Mouse (Mus musculus) adrenal gland, adult (tissue): ENCODE data around the gene Izumo1r.
A peak's percentile ranks its signal among the peaks of the same experiment; 100 is the strongest.
"Not testable (repeated sequence)": the region's sequence is repeated elsewhere in the genome, so short reads cannot be mapped to it uniquely, and the experiment has no call there.

Experiments used
- DNase-seq, 2 experiments: peaks; one replicate each; pipeline ENCODE4 v3.0.0; 2022 to 2023; ENCODE audit warnings: low spot score in 1 of 2; ENCODE audit not compliant: inconsistent age in 2 of 2

Gene Izumo1r

DNA sequence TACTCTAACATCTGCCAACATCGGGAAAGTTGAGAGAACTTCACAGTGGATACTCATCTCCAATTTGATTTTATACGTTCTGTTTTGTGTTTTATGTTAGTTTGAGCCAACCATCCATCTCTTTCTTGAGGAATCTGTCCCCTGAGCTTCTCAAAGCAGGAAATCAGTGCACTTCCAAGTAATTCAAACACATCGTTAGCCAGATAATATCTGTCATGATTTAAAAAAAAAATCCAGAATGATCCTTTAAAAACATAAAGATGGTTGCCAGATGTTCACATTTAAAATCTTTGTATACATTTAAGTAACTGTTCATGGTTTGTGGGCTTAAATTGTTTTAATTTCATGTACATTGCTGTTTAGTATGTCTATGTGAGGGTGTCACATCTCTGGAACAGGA lies 2.2 kb upstream of the Izumo1r start:
- DNase-seq: no peak

GRCm38 (mm10) chr9:14904741-14905475 lies 1.2 kb upstream of the Izumo1r start:
- DNase-seq: peak in 1 of 2 experiments; percentile 74

- no peak for DNase-seq
Measured at GRCm38 (mm10) chr9:14903006-14903405, 743 bp downstream of the Izumo1r start.

DNA sequence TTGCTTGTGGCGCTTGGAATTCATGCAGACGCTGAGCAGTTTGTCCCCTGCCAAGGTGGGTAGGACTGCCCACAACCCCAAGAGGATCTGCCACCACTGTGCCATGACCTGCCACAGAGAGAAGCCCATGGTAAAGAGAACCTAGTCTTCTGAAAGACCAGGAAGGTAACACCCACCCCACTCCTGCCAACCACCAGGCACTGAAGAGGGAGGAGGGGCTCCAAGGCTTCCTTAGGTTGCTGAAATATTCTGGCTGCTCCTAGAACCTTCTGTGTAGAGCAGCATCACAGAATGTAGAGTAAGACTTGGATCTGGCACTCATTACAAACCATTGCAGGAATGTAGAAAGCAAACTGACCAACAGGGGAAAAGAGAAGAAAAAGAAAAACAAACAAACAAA lies 1.3 kb downstream of the Izumo1r start:
- DNase-seq: no peak

DNA sequence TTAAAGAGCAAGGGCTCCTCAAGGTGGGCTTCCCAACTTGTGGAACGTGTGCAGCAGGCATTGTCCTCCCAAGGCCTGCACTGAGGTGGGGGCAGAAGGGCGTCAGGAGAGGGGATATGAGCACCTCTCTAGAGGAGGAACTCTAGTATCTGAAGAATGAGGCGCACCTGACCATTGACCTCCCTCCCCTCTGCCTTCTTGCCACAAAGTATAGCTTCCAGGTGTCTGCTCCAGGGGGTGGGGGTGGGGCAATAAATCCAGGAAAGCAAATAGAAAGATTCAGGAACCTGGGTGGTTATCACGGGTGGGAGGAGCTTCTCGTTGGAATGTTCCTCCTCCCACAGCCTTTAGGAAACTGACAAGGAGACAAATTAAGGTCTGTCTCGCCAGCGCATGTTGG lies 2.0 kb downstream of the Izumo1r start:
- DNase-seq: no peak

DNA sequence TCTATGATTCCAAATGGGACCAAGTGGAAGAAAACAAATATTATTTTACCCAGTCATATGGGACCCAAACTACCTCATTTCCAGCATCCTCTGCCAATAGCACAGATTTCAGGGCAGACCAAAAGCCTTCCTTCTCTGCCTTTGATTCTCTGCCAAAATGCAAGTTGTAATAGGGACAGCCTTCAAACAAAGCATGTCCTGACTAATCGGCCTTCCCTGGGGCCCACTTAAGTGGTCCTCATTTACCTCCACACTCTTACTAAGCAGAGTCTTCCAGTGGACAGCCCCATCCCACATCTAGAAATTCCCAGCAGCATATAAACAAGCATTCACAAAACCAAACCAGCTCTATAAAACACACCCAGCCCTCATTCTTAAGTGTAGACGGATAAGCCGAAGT lies 6.6 kb downstream of the Izumo1r start:
- DNase-seq: peak in 1 of 2 experiments; percentile 42

DNA sequence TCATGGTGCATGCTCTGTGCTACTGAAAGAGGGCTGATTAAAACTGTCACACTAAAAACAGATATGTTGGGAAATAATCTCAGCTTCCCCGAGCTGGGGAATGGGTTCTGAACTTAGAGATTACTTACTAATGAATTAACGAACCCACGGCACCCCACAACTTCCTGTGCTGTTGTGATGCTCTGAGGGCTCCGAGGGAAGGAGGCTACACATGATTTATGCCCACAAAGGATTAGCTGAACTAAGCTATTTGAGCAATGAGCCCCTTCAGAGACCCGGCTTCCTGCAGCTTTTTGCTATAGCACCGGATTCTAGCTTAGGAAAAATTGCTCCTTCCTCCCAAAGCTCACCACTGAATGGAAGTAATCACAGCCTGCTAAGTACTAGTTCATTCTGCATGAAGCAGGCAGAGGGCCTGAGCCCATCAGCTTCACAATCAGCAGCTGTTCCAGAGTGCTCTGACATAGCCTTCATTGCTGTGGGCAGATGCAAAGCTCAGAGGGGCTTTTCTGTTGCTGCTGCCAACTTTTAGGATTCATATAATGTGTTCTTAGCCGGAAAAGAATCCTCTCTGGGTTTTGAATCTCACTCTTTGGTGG lies 8.4 kb downstream of the Izumo1r start:
- no peak for DNase-seq

DNA sequence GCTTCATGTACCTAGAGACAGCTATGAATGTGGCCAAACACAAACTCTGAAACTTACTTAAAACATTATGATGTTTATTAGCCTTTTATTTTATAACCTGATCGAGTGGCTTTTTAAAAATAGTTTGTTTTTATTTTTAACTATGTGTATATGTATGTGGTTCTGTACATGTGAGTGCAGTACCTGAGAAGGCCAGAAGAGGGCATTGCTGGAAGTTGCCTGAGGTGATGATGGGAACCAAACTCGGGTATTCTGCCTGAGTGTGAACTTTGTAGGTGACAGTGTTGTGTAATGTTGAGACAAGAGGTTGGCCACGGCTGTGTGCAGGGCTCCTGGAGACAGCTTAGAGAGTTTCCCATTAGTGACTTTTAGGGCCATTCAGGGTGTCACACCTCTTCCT lies 9.1 kb downstream of the Izumo1r start:
- DNase-seq: no peak

- no peak for DNase-seq
Measured at GRCm38 (mm10) chr9:14893388-14893787, 10.4 kb downstream of the Izumo1r start.

DNA sequence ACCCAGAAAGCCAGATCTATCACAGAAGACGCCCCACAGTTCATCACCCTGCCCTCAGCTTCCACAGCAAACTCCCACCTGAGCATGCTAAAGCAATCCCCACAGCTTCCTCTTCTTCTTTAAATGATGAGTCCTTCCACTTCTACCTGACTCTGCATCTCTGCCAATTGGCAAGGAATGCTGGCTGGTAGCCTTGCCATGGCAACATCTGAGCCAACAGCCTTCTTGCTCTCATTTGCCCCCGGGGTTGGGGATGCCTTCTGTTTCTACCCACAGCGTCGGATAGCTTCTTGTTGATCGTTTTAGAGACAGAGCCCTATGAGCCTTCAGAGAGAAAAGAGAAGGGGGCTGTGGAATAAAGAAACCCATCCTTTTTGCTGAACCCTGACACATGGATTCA lies 11.9 kb downstream of the Izumo1r start:
- no peak for DNase-seq

- DNase-seq: no peak
Measured at GRCm38 (mm10) chr9:14890699-14891098, 13.1 kb downstream of the Izumo1r start.

- no peak for DNase-seq
Measured at GRCm38 (mm10) chr9:14888671-14889070, 15.1 kb downstream of the Izumo1r start.

DNA sequence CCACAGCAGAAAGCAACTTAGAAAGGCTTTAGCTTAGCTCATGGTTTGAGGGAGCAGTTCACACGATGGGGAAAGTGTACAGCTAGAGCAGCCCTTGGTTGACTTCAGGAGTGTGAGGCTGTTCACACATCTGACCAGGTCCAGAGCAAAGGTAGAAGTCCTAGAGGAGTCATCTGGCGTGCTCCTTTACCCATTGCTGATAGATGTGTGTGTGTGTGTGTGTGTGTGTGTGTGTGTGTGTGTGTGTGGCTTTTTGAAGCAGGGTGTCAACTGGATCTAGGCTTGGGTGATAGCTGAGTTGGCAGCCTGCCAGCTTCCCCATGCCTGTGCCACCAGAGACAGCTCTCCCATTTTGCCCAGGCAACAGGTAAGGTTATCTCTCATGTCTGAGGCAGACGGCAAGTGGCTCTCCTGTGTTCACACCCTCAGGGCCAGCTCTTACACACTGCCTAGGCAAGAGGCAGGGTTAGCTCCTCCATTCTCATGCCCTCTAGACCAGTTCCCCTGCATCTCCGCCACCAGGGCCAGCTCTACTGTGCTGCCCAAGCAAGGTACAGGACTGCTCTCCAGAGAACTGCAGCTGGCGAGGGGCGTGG lies 15.9 kb downstream of the Izumo1r start:
- no peak for DNase-seq

DNA sequence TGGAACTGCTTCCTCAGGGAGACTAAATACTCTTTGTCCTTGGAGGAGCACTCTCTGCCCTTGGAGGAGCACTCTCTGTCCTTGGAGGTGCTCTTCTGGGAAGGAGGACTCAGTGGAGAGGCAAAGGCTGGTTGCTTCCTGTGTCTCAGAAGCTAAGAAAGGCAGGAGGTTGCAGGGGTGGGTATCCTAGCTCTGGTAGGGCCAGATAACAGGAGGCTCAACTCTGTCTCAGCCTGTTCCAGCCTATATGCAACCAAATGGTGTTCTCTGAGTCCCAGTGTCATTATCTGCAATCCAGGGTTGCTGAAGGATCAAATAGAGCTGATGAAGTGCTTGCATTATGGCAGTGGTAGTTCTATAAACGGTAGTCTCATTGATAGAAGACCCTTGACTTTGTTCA lies 17.8 kb downstream of the Izumo1r start:
- DNase-seq: no peak

GRCm38 (mm10) chr9:14885151-14885550 lies 18.6 kb downstream of the Izumo1r start:
- peak; percentile 47 to 80 for DNase-seq

GRCm38 (mm10) chr9:14884641-14885040 lies 19.1 kb downstream of the Izumo1r start:
- peak in 1 of 2 experiments; percentile 36 for DNase-seq

GRCm38 (mm10) chr9:14876566-14876965 lies 27.2 kb downstream of the Izumo1r start:
- DNase-seq: not testable (repeated sequence)

DNA sequence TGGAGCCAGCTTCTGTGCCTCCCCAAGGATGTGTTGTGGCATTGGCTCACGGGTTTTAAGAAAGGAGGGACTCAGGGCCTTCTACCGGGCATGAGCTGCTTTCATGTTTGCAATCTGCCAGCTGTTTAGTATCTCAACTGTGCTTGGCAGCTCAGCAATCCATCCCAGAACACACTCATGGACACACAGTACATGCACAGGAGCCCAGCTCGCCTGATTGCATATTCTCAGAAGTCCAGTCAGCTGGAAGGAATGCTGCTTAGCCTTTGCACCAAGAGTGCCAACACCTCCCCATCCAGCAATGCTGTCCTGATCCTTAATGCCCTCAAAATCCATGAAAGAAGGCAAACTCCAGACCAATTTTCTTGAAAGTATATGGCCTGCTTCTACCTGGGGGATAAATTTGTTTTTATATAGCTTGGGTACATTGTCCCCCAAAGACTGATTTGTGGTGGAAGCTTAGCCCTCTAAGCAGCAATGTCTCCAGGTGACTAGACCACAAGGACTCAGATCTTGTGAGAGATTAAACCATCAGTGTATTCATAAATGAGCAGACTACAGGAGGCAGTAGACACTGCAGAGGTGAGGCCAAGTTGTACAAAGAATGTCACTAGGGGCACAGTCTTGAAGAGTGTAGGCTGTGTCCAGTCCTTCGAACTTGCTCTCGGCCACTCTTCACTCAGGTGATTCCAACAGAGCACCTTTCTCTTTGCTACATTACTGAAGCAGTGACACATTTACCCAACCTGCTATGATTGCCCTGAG lies 27.8 kb downstream of the Izumo1r start:
- DNase-seq: peak; percentile 29 to 64

DNA sequence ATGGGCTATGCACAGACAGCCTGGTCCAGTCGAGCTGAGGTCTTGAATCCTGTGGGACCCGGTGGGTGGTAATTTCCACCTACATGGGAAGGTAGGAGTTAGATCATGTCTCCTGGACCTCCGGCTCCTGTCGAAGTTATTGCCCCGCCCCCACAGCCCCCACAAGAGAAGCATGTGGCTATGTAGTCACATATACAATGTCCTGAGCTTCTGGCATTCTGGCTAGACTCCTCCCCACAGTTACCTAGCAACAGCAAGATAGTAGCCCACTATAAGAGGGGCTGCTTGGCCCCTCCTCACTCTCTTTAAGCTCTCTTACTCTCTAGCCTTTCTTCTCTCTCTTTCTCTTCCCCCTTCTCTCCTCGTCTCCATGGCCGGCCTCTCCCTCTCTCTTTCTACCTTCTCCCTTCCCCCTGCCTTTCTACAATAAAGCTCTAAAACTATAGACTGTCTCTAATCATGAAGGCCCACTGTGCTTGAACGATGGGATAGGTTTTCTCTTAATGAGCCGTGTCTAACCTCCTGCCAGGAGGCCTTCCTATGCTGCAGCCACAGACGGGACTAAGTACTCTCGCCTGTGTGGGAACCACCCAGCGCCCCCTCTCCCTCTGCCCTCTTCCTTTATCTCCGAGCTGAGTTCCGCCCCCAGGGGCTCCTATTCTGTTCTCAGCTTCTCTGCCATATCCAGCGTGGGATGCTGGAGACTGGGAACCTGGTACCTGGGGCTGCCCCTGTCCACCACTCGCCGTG lies 31.4 kb downstream of the Izumo1r start:
- DNase-seq: no peak

DNA sequence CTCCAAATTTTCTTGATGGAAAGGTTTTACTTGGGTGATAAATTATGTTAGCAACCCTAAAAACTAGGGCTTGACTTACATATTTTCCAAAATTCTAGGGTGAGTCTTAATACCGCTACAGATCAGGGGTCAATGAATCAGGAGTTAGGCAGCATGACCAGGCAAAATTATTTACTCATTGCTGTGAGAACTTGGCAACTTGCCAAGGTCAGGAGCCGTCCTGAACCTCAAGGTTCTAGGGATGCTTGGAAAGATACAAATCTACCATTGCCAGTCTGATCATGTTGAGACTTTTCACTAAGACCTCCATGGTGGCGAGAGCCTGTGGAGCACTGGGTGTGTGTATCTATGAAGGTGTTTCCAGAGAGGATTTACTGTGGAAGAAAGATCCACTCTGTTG lies 32.2 kb downstream of the Izumo1r start:
- DNase-seq: peak; percentile 60 to 79

- no peak for DNase-seq
Measured at GRCm38 (mm10) chr9:14870802-14871201, 32.9 kb downstream of the Izumo1r start.
